Comparison of ENCODE assay signal across 16 mouse cellular contexts in genomic region chr4:128755064-128755463, GRCm38 (mm10). TPM values are rescaled to one million over a fixed set of nuclear protein-coding genes. Genes with fewer than 3 reads are reported as not detected.
DNase-seq lines count a peak whose midpoint lies in the region; ATAC-seq and TF ChIP-seq lines count a peak whose summit lies in the region.
"Had no signal": no experiment of that assay in that cellular context is flagged by ENCODE, and none has a peak within 500 bp of the region (broad histone marks: within the 10 kb centered on the region; RNA-seq: fewer than 3 reads in every experiment).

Gene A3galt2 (plus strand): TSS chr4:128755364.

- peak within 1 kb of the TSS; percentile 24; the same call in 1 of the 2 replicates for H3K27ac ChIP-seq in embryonic facial prominence, embryonic 12.5 days
- H3K27ac ChIP-seq in forebrain, embryonic 14.5 days (ENCODE audit: low read depth, low read length): peak within 1 kb of the TSS; percentile 6
- H3K27ac ChIP-seq in hindbrain, postnatal 0 days: peak within 1 kb of the TSS; percentile 54
- peak within 1 kb of the TSS; percentile 51 for H3K27ac ChIP-seq in midbrain, embryonic 15.5 days
- H3K27ac ChIP-seq: heart, embryonic 13.5 days; liver, embryonic 14.5 days; macrophage had no signal

- no peaks in the 10 kb centered on the region for H3K4me1 ChIP-seq in embryonic facial prominence, embryonic 12.5 days
- no peaks in the 10 kb centered on the region for H3K4me1 ChIP-seq in forebrain, embryonic 14.5 days (ENCODE audit: control insufficient read depth, insufficient read depth, low read length)
- H3K4me1 ChIP-seq in hindbrain, postnatal 0 days (ENCODE audit: insufficient read depth, low read length): no peaks in the 10 kb centered on the region
- H3K4me1 ChIP-seq in midbrain, embryonic 15.5 days: no peaks in the 10 kb centered on the region; the same call in 1 of the 2 replicates

- H3K9ac ChIP-seq in embryonic facial prominence, embryonic 12.5 days: no peak within 1 kb of the TSS
- no peak within 1 kb of the TSS for H3K9ac ChIP-seq in forebrain, embryonic 14.5 days (ENCODE audit: low read length)
- H3K9ac ChIP-seq in hindbrain, postnatal 0 days (replicated peaks; ENCODE audit: low read length): no peak within 1 kb of the TSS
- H3K9ac ChIP-seq in midbrain, embryonic 15.5 days: no peak within 1 kb of the TSS
- H3K9ac ChIP-seq: heart, embryonic 13.5 days; liver, embryonic 14.5 days had no signal

- no peak for ATAC-seq in embryonic facial prominence, embryonic 12.5 days (ENCODE audit: insufficient number of reproducible peaks, insufficient read depth, low FRiP score, low TSS enrichment)
- ATAC-seq in forebrain, embryonic 14.5 days: no peak
- no peak for ATAC-seq in hindbrain, postnatal 0 days
- no peak for ATAC-seq in midbrain, embryonic 15.5 days (replicated peaks)
- ATAC-seq: CD4-positive, CD25-positive, alpha-beta regulatory T cell, adult 4 months; intestine, embryonic 16.5 days had no signal

- TF ChIP-seq CTCF in hindbrain, postnatal 0 days (IDR thresholded peaks at IDR 0.05; ENCODE audit: low read depth): no peak

- no peak within 1 kb of the TSS for H3K4me2 ChIP-seq in embryonic facial prominence, embryonic 12.5 days (replicated peaks)
- no peak within 1 kb of the TSS for H3K4me2 ChIP-seq in forebrain, embryonic 14.5 days (ENCODE audit: low read length)
- no peak within 1 kb of the TSS for H3K4me2 ChIP-seq in hindbrain, postnatal 0 days (ENCODE audit: low read depth, low read length)
- no peak within 1 kb of the TSS for H3K4me2 ChIP-seq in midbrain, embryonic 15.5 days
- H3K4me2 ChIP-seq: heart, embryonic 13.5 days had no signal

- H3K4me3 ChIP-seq in embryonic facial prominence, embryonic 12.5 days: no peak within 1 kb of the TSS
- H3K4me3 ChIP-seq in forebrain, embryonic 14.5 days (ENCODE audit: low read depth, low read length): no peak within 1 kb of the TSS
- no peak within 1 kb of the TSS for H3K4me3 ChIP-seq in hindbrain, postnatal 0 days (ENCODE audit: low read length)
- H3K4me3 ChIP-seq in midbrain, embryonic 15.5 days: no peak within 1 kb of the TSS
- H3K4me3 ChIP-seq: heart, embryonic 13.5 days had no signal

- no peak for DNase-seq in forebrain, embryonic 14.5 days (ENCODE audit: low spot score)
- no peak for DNase-seq in hindbrain, postnatal 0 days (ENCODE audit: low spot score)
- DNase-seq in yolk sac, embryonic 10.5 days (ENCODE audit: low spot score): no peak
- DNase-seq in layer of hippocampus, adult 9-10 months (ENCODE audit: low spot score): no peak
- no peak for DNase-seq in ovary, postnatal 36 days (ENCODE audit: low spot score)
- DNase-seq: cerebellum, adult 9-11 months; gastrocnemius, postnatal 36 days; kidney, postnatal 36 days; retina, postnatal 1 day had no signal

- no peaks in the 10 kb centered on the region for H3K9me3 ChIP-seq in embryonic facial prominence, embryonic 12.5 days
- H3K9me3 ChIP-seq in forebrain, embryonic 14.5 days (replicated peaks; ENCODE audit: control insufficient read depth, low read length): no peaks in the 10 kb centered on the region
- no peaks in the 10 kb centered on the region for H3K9me3 ChIP-seq in hindbrain, postnatal 0 days (ENCODE audit: low read length)
- no peaks in the 10 kb centered on the region for H3K9me3 ChIP-seq in midbrain, embryonic 15.5 days
- H3K9me3 ChIP-seq: heart, embryonic 13.5 days had no signal

- 78% methylated on average over 3 of the region's 3 CpGs for WGBS in embryonic facial prominence, embryonic 12.5 days
- 81% methylated on average over 3 of the region's 3 CpGs for WGBS in forebrain, embryonic 14.5 days
- 78% methylated on average over 3 of the region's 3 CpGs for WGBS in hindbrain, postnatal 0 days
- WGBS in midbrain, embryonic 15.5 days: 79% methylated on average over 3 of the region's 3 CpGs

- H3K27me3 ChIP-seq in embryonic facial prominence, embryonic 12.5 days: no peaks in the 10 kb centered on the region
- no peaks in the 10 kb centered on the region for H3K27me3 ChIP-seq in forebrain, embryonic 14.5 days (replicated peaks; ENCODE audit: control insufficient read depth, insufficient read depth, low read length)
- no peaks in the 10 kb centered on the region for H3K27me3 ChIP-seq in hindbrain, postnatal 0 days (ENCODE audit: insufficient read depth, low read length)
- H3K27me3 ChIP-seq in midbrain, embryonic 15.5 days (replicated peaks): no peaks in the 10 kb centered on the region
- H3K27me3 ChIP-seq: heart, embryonic 13.5 days had no signal

- peaks cover 41% of the 10 kb centered on the region for H3K36me3 ChIP-seq in embryonic facial prominence, embryonic 12.5 days
- peaks cover 59% of the 10 kb centered on the region for H3K36me3 ChIP-seq in forebrain, embryonic 14.5 days (ENCODE audit: control insufficient read depth, insufficient read depth, low read length)
- peaks cover 37% of the 10 kb centered on the region for H3K36me3 ChIP-seq in hindbrain, postnatal 0 days (ENCODE audit: insufficient read depth, low read length)
- peaks cover 20% of the 10 kb centered on the region for H3K36me3 ChIP-seq in midbrain, embryonic 15.5 days (replicated peaks)

RNA-seq across cellular contexts. Expression of gene A3galt2, which starts in this region (rescaled TPM):
- 0.18 and 0.19 TPM in 2 replicates for polyA plus RNA-seq in embryonic facial prominence, embryonic 12.5 days (2016; fragmentation: Nextera tagmentation; extraction: Ambion mirVana)
- 0.27 and 0.38 TPM in 2 replicates for polyA plus RNA-seq in forebrain, embryonic 14.5 days (2014; fragmentation: Nextera tagmentation; extraction: Ambion mirVana)
- total RNA-seq in hindbrain, postnatal 0 days (2014; rRNA removed): 0.47 and 1.1 TPM in 2 replicates
- 0.10 TPM in 2 replicates for polyA plus RNA-seq in hindbrain, postnatal 0 days (2015; fragmentation: Nextera tagmentation; extraction: Ambion mirVana)
- polyA plus RNA-seq in midbrain, embryonic 15.5 days (2015; fragmentation: Nextera tagmentation; extraction: Ambion mirVana): 0.28 and 0.34 TPM in 2 replicates
- polyA plus RNA-seq: macrophage had no signal
